Mouse (Mus musculus): ENCODE results near the gene Vmn1r3.
"Not testable (repeated sequence)": the region's sequence is repeated elsewhere in the genome, so short reads cannot be mapped to it uniquely, and the experiment has no call there.

DNA sequence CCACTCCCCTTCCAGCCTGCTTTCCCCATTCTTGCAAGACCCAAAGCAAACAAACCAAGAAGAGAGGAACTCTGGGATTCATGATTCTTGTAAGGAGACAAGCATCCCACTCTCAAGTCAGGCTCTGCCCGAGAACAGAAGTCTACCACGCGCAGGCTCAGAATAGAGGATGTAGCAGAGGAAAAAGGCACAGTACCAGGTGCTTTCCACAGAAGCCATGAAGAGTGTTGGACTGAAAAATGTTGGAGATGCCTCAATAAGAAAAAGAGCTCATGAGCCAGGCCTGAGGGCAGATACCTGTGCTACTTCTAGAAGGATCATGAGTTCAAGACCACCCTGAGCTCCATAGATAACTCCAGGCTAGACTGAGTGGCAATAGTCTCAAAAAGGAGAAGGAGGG, 39.7 kb upstream of the Vmn1r3 start:
- not testable (repeated sequence) for TF ChIP-seq CTCF (IDR thresholded peaks at IDR 0.05; ENCODE audit: borderline replicate concordance, insufficient read depth, low read depth, low read length); POLR2A (IDR thresholded peaks at IDR 0.05; ENCODE audit: borderline replicate concordance, insufficient read depth, low read length)

Measured in cerebellum, adult 2 months (tissue).